Mouse (Mus musculus) cerebral cortex, adult 2 months (tissue): ENCODE results near the gene Gucy1a1.

Source experiments
- WGBS: fragments of 180-500 bp; shearing (Covaris S2); methylation state at CpG from one replicate; pipeline ENCODE4 v1.1.7; 2018; 5-methylcytosine and 5-hydroxymethylcytosine counted together

Gene Gucy1a1

DNA sequence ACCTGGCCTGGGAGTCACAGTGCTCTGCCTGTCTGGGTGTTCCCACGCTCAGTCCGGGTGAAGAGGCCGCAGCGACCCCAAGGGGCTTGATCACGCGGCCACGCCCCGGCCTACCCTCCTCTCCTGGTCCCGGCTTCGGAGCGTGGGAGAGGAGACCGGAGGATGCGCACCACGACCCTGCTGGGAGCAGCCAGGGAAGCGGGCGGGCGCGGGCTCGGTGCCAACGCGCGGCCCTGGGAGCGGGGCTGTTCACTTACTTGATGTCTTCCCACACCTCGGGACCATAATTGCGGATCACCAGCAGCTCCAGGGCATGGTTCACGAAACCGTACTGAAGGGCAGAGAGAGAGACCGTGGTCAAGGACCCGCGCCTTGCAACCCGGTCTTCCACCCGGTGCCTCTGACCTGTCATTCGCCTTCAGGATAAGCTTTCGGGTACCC lies 71.8 kb downstream of the Gucy1a1 start:
- 1% methylated on average over 34 of the region's 34 CpGs for WGBS

DNA sequence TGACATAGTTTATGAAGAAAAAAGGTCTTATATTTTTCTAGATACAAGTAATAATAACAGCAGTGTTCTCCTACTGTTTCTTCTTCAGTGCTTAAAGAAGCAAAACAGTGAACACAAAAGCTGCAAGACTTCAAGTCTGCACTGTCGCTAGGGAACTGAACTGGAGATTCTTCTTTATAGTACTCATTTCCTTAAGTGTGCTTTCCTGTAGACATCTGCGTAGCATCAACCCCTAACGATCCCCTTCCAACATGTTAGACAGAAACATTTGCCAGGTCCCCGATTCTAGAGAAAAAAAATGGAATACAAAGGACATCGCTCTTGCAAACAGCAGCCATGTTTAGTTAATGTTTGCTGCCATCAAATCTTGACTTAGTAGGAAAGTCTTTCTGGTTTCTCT lies 77.8 kb downstream of the Gucy1a1 start:
- 50% methylated on average over 5 of the region's 5 CpGs for WGBS

- WGBS, result 30% methylated on average over 9 of the region's 9 CpGs
These were observed 84.0 kb downstream of the Gucy1a1 start for GRCm38 (mm10) chr3:82061402-82062180.

GRCm38 (mm10) chr3:82057201-82057600 lies 88.4 kb downstream of the Gucy1a1 start:
- WGBS, result 19% methylated on average over 5 of the region's 5 CpGs

DNA sequence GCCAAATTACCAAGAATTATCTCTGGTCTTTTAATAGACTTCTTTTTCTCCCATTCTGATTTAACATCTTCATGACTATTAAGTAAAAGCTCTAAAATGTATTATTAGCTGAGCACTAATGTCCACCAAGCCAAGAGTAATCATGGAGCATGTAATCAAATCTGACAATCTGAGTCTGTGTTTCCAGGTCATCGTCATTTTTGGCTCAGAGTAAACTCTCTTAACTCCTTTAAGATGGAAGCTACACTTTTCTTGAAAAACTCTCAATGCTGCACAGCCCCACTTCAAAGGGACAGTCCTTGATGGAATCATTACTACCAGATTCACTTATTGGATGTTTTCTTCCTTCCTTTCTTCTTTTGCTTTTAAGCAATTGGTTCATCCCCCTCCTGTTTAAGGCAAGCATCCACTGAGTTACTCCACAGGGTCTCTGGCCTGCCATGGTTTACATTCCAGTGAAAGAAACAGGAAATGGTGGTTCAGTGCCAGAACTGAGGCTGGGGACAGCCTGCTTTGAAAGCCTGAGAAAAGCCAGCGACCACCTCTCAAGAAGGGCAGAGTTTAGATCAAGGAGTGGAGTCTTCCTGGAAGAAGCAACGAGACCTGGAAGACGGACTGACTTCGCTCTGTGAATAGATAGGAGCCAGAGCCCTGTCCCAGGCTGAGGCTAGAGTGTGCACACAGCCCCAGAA lies 91.2 kb downstream of the Gucy1a1 start:
- 62% methylated on average over 5 of the region's 5 CpGs for WGBS

- WGBS, result 49% methylated on average over 2 of the region's 2 CpGs
These were observed 93.6 kb downstream of the Gucy1a1 start for GRCm38 (mm10) chr3:82052029-82052428.

GRCm38 (mm10) chr3:82048681-82049080 lies 96.9 kb downstream of the Gucy1a1 start:
- 41% methylated on average over 7 of the region's 7 CpGs for WGBS

GRCm38 (mm10) chr3:82048078-82048477 lies 97.5 kb downstream of the Gucy1a1 start:
- WGBS, result 64% methylated on average over 4 of the region's 4 CpGs

DNA sequence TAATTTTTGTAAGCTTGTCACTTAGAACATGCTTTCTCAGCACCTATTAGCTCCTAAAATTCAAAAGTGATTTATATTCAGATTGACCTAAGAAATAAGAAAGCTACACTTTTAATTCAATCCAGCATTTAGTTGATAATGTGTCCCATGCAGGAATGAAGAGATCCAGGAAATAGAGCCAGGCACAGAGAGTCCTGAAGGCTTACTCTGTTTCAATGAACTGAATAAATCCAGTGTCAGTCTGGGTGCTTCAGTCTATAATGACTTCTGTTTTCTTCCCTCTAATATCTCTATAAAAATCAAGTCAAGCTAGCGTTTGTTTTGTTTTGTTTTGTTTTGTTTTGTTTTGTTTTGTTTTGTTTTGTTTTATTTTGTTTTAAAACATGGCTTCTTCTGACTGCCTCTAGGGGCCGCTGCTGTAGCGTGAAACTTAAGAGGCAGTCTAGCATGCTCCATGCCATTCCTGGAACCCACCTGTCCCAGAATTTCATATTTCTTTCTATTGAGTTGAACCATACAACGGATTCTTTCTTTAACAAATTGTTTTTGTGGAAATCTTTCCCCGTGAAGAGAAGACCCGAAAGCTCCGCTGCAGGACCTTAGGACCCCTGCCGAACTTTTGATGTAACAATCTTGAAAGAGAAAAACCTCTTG lies 98.4 kb downstream of the Gucy1a1 start:
- WGBS, result 22% methylated on average over 8 of the region's 8 CpGs

- 57% methylated on average over 8 of the region's 8 CpGs for WGBS
These were observed 99.5 kb downstream of the Gucy1a1 start for GRCm38 (mm10) chr3:82046087-82046486.

DNA sequence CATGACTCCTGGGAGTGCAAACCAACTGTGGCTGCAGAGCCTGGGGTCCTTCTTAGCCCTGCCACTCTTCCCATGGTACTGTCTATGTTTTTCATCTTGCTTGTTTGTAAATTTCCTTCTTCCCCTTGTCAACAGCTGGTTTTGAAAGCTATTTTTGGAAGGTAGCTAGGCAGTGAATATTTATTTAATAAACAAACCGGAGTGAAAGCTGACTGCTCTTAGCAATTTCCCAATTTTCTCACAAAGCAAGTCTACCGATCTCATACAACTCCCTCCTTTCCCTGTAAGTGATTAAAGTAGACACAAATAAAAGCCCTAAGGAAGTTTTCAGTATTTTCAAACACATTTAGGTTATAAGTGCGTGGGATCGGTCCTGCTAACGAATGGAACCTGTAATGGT lies 100.7 kb downstream of the Gucy1a1 start:
- WGBS, result 67% methylated on average over 5 of the region's 5 CpGs

DNA sequence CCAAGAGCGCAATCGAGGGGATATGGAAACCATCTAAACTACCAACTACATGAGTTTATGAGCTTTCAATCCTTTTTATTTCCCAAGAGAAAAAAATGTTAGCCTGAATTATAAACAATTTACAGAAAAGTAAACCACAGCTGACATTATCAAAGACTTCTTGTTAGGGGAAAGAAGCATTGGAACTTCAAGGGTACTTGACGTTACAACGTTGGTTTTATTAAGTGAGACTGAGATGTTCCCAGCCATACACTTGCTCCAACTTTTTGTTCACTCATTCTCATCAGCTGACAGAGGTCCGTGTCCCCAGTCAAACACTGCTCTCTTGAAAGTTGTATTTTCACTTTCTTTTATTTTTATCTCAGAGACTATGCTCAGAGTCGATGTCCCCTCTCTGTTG lies 101.9 kb downstream of the Gucy1a1 start:
- 74% methylated on average over 6 of the region's 6 CpGs for whole genome bisulfite sequencing
